Mouse (Mus musculus) E14TG2a.4 (cell line): ENCODE data around the gene Tmem235.
"Not testable (repeated sequence)": the region's sequence is repeated elsewhere in the genome, so short reads cannot be mapped to it uniquely, and the experiment has no call there.

Experiments used
- H3K27me3 ChIP-seq: 2 replicates; pipeline ENCODE4 v1.6.1; 2014; ENCODE audit warnings: low read length, control low read depth; ENCODE audit not compliant: insufficient read depth
- H3K36me3 ChIP-seq: 2 replicates; pipeline ENCODE4 v1.6.1; 2014; ENCODE audit warnings: low read length, control low read depth; ENCODE audit not compliant: insufficient read depth
- H3K4me1 ChIP-seq: replicated peaks from 2 replicates; pipeline ENCODE4 v1.6.1; 2014; ENCODE audit warnings: low read depth, low read length, control low read depth
- H3K4me3 ChIP-seq: replicated peaks from 2 replicates; pipeline ENCODE4 v1.5.1; 2014; ENCODE audit warnings: mild to moderate bottlenecking, low read length
- H3K9me3 ChIP-seq: 2 replicates; pipeline ENCODE4 v1.6.1; 2014; ENCODE audit warnings: low read length, control low read depth
- CTCF ChIP-seq: conservative IDR thresholded peaks from 2 replicates; pipeline ENCODE4 v1.5.1; 2014; ENCODE audit warnings: low read length
- NANOG ChIP-seq: IDR thresholded peaks from 2 replicates; pipeline ENCODE4 v1.6.1; 2014; ENCODE audit warnings: borderline replicate concordance, low read length, mixed read lengths
- POU5F1 ChIP-seq: IDR thresholded peaks from 2 replicates; pipeline ENCODE4 v1.6.1; 2014; ENCODE audit warnings: low read length, borderline replicate concordance

The Tmem235 gene

DNA sequence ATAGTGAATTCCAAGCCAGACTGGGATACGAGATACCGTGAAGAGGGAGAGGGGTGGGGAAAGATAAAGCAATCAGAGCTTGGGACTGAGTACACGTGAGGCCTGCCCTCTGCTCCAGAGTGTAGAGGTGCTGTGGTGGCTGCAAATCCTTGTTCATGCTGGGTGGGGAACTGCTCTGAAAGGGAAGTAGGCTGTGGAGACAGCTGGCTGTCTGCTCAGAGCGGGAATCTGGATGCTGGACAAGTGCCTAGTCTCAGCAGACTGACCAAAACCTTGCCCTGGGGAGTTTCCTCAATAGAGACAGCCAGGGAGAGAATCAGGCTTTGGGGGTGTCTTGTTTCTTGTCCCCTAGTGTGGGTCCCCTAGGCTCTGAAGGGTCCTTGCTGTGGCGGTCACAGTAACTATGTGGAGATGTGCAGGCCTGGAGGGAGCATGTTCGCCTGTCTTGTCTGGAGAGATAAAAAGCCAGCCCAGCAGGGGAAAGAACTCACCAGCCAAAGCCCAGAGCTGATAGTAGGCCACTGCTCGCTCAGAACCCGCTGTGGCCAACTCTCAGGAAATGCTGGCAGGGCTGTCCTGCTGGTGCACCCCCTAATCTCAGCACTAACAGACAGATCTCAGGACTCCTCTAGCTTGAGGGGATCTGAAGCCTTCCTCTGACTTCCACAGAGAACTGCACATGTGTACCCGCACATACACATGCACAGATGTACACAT, 31.5 kb upstream of the Tmem235 start:
- H3K4me1 ChIP-seq: peaks cover 89% of the 10 kb centered on the region
- peaks cover 4% of the 10 kb centered on the region for H3K36me3 ChIP-seq
- TF ChIP-seq CTCF (no peak), NANOG (no peak), POU5F1 (no peak)
- H3K4me3 ChIP-seq: 0 out of 2 replicates have a peak overlapping the region, but pooled peaks have one; percentile 11
- no peaks in the 10 kb centered on the region for H3K27me3 ChIP-seq
- no peaks in the 10 kb centered on the region for H3K9me3 ChIP-seq

DNA sequence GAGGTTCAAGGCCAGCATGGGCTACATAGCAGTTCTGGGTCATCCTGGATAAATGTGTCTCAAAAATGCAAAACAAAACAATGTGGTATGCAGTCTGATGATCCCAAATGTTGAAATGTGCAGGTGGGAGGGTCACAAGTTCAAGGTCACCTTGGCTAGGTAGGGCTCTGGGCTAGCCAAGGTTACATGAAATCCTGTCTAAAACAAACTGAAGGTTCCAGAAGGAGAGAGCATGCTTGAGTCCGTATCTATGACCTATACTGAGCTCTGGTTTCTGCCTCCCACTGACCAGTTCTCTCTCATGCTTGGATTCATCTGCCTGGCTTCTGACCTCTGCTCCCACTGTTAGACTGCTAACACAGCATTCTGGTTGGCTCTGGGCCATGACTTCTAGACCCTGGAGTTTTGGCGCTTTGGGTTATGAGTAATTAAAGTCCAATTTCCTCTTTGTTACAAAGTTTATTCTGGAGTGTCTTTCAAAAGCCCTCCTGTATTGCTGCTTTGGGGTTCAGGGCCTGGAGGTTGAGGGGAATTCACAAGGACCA, 30.8 kb upstream of the Tmem235 start:
- Histone ChIP-seq H3K4me3 (no peak overlapping the region), H3K27me3 (no peaks in the 10 kb centered on the region), H3K36me3 (no peaks in the 10 kb centered on the region), H3K9me3 (no peaks in the 10 kb centered on the region), H3K4me1 (peaks cover 91% of the 10 kb centered on the region)
- no peak for TF ChIP-seq CTCF
- TF ChIP-seq NANOG: no peak
- TF ChIP-seq POU5F1: no peak

DNA sequence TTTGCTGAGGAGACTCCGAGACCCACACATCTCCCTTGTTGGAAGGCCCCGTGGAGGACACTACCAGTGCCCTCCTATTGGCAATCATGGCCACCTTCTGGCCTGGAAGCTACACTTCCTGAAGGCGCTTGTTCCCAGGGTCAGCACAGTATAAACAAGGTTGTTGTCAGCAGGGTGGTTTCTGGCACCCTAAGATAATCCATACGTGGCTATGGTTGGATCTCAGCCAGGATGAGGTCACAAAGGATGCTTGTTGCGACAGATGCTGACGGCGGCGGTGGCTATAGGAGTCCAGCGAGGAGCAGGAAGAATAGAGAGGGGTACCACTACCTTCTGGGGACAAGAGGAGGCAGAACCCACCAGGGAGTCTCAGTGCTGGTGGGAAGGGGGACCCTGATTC, 30.2 kb upstream of the Tmem235 start:
- Histone ChIP-seq H3K4me1 (peaks cover 92% of the 10 kb centered on the region), H3K4me3 (0 out of 2 replicates have a peak overlapping the region, but pooled peaks have one; percentile 13), H3K27me3 (no peaks in the 10 kb centered on the region), H3K36me3 (no peaks in the 10 kb centered on the region), H3K9me3 (no peaks in the 10 kb centered on the region)
- TF ChIP-seq POU5F1 (no peak), CTCF (no peak), NANOG (no peak)

DNA sequence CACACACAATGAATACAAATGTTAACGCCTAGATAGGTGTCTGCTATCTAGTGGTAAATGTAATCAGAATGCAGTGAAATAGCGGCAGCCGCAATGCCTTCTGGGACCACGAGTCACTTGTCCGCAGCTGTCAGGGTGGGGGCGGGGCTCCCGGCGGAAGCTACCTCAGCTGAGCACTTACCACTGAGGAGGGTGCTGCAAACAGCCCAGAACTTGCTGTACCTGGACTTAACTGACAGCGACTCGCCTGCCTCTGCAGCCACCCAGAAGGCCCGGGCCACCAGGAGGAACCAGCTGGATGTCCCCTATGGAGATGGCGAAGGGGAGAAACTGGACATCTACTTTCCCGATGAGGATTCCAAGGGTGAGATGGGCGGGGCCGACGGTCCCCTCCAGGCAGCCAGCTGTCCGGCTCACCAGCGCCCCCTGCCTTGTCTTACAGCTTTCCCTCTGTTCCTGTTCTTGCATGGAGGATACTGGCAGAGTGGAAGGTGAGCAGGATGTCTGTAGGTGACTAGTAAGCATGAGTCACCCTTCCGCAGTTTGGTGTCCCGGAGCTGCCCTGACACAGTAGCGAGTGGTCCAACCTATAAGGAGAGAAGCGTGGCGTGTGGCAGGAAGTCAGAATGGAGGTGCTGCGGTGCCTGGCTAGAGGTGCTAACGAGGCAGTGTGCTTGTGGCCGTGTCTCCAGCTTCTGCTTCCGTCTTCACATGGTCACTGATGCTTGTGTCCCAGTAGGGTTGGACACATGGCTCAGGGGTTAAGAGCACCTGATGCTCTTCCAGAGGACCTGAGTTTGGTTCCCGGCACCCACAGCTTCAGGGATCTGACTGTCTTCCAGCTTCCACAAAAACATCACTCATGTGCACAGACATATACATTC, 28.2 kb upstream of the Tmem235 start:
- Histone ChIP-seq H3K36me3 (no peaks in the 10 kb centered on the region), H3K4me3 (peak overlapping the region; percentile 82), H3K27me3 (no peaks in the 10 kb centered on the region), H3K9me3 (no peaks in the 10 kb centered on the region), H3K4me1 (peaks cover 94% of the 10 kb centered on the region)
- TF ChIP-seq POU5F1: no peak
- peak; percentile 71 for TF ChIP-seq CTCF

DNA sequence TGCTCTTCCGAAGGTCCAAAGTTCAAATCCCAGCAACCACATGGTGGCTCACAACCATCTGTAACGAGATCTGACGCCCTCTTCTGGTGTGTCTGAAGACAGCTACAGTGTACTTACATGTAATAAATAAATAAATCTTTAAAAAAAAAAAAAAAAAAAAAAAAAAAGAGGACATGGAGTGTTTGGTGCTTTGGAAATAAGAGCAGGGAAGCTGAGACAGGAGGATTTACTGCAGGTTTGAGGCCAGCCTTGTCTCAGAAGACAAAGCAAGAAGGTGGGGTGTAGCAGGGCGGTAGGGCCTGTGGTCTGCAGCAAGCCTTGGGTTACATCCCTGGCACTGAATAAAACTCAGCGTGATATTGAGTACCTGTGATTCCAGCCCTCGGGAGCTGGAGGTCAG, 27.0 kb upstream of the Tmem235 start:
- not testable (repeated sequence) for H3K27me3 ChIP-seq, H3K4me3 ChIP-seq, H3K9me3 ChIP-seq, H3K36me3 ChIP-seq
- H3K4me1 ChIP-seq: peaks cover 93% of the 10 kb centered on the region

DNA sequence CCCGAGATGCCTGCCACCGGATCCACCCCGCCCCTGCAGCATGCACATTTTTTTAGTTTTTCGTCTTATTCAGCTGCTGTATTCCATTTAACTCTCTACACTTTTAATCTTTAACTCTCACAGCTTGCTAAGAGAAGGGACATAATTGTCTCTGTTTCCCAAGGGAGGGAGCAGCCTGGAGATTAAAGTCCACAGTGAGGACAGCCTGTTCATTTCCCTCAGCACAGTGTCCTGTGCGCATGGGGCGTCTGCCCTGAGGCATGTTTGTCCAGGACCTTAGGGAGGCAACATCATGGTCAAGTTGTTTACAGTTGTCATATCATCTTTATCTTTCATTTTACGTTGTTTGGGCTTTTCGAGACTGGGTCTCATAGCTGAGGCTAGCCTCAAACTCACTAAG, 26.5 kb upstream of the Tmem235 start:
- Histone ChIP-seq H3K4me1 (peaks cover 93% of the 10 kb centered on the region), H3K36me3 (no peaks in the 10 kb centered on the region), H3K9me3 (no peaks in the 10 kb centered on the region), H3K27me3 (no peaks in the 10 kb centered on the region), H3K4me3 (no peak overlapping the region)
- TF ChIP-seq POU5F1 (no peak), NANOG (no peak), CTCF (no peak)

DNA sequence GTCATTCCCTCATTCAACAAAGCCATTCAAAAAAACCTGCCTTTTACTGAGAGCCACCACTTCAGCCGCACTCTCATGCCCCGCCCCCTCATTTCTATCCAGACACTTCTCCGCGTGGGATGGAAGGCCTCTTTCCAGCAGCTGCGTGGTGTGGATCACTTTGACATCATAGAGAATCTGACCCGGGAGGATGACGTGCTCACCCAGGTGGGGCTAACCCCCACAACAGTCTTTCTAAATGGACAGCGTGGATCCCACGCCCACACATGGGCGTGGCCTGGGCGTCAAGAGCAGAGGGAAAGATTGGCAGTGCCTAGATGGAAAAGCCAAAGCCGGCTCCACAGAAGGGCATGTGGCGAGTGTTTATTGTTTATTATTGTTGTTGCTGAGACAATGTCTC, 24.2 kb upstream of the Tmem235 start:
- TF ChIP-seq CTCF: no peak
- no peak for TF ChIP-seq POU5F1
- TF ChIP-seq NANOG: no peak
- Histone ChIP-seq H3K9me3 (no peaks in the 10 kb centered on the region), H3K27me3 (no peaks in the 10 kb centered on the region), H3K4me1 (peaks cover 86% of the 10 kb centered on the region), H3K4me3 (peak overlapping the region; percentile 27; the same call in 1 of the 2 replicates), H3K36me3 (no peaks in the 10 kb centered on the region)

DNA sequence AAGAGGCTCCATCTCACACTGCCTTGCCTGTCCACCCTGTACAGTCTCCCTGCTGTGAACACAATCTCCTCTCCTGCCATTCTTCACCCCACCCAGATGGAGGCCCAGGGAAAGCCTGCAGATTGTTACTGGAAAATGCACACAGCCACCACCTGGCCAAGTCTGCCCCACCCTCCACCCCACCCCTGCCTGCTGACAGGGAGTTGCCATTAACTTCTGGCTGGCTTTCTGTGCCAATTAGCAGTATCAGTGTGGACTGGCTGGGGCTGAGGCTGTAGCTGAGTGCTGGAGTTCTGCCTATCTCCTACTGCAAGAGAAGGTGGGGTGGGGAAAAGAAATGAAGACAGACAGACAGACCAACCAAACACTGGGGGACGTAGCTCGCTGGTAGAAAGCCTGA, 22.0 kb upstream of the Tmem235 start:
- no peaks in the 10 kb centered on the region for H3K9me3 ChIP-seq
- H3K36me3 ChIP-seq: no peaks in the 10 kb centered on the region
- H3K4me1 ChIP-seq: peaks cover 67% of the 10 kb centered on the region
- H3K4me3 ChIP-seq: peak overlapping the region; percentile 26; the same call in 1 of the 2 replicates
- TF ChIP-seq POU5F1: no peak
- TF ChIP-seq NANOG: no peak
- TF ChIP-seq CTCF: no peak
- no peaks in the 10 kb centered on the region for H3K27me3 ChIP-seq
